Mouse (Mus musculus): Measurements from ENCODE around the gene Ghr. TPM values are rescaled to one million over a fixed set of nuclear protein-coding genes. Genes with fewer than 3 reads are reported as not detected.

Gene Ghr
- polyA plus RNA-seq, 2 experiments, result 49.7 to 92.9 TPM

DNA sequence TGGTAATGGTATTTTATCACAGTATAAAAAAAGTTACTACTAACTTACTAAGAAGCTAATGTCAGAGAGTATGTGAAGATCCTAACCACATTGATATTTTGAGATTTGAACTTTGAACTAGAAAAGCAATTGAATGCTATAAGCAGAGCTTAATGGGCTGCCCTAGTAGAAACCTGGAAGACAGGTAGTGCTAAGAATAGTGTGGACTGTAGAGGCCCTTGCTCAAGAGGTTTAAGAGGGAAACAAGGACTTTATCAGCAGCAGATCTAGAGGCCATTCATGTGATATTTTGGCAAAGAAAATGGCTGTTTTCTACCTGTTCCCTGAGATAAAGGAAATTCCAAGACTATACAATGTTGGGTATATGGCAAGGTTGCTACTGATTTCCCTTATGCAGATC lies 297.3 kb downstream of the Ghr start:
- no peak for TF ChIP-seq POLR2A (IDR thresholded peaks at IDR 0.05; ENCODE audit: borderline replicate concordance, extremely low read depth, insufficient read depth, insufficient read length)
- Histone ChIP-seq H3K36me3 (ENCODE audit: control insufficient read depth, insufficient read depth, low read length) (no peaks in the 10 kb centered on the region), H3K9me3 (ENCODE audit: control insufficient read depth, low read length) (no peaks in the 10 kb centered on the region), H3K27ac (replicated peaks; ENCODE audit: low read depth, low read length) (no peak overlapping the region), H3K4me1 (ENCODE audit: control insufficient read depth, insufficient read depth, low read length) (no peaks in the 10 kb centered on the region), H3K9ac (ENCODE audit: low read depth, low read length, severe bottlenecking) (no peak overlapping the region), H3K4me3 (replicated peaks; ENCODE audit: low read length) (no peak overlapping the region), H3K4me2 (replicated peaks; ENCODE audit: low read depth, low read length, severe bottlenecking) (no peak overlapping the region), H3K27me3 (ENCODE audit: control insufficient read depth, insufficient read depth, low read length) (no peaks in the 10 kb centered on the region)
- DNase-seq (ENCODE audit: low spot score), result no peak
- no peak for ATAC-seq (ENCODE audit: low FRiP score, low read depth)

DNA sequence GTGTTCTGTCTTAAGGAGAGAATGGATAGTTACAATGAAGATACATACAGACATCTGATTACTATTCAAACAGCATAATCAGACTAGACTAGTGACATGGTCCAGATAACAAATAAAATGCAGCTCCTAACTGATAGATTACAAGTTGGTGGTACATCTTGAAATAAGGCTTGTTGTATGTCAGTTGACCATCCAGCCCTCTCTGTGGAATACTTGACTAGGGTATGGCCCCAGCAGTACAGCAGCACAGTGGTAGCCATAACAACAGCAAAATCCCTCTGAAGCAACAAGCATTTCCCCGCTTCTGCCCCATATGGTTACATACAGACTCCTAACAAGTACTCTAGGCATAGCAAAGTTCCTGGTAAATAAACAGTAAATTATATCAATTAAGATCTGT lies 301.6 kb downstream of the Ghr start:
- TF ChIP-seq POLR2A (IDR thresholded peaks at IDR 0.05; ENCODE audit: borderline replicate concordance, extremely low read depth, insufficient read depth, insufficient read length), result no peak
- DNase-seq (ENCODE audit: low spot score) (no peak), ATAC-seq (ENCODE audit: low FRiP score, low read depth) (no peak)
- no peak overlapping the region for H3K4me2 ChIP-seq (replicated peaks; ENCODE audit: low read depth, low read length, severe bottlenecking)
- no peaks in the 10 kb centered on the region for H3K9me3 ChIP-seq (ENCODE audit: control insufficient read depth, low read length)
- no peak overlapping the region for H3K4me3 ChIP-seq (replicated peaks; ENCODE audit: low read length)
- 76% methylated on average over 1 of the region's 1 CpGs for WGBS
- no peaks in the 10 kb centered on the region for H3K4me1 ChIP-seq (ENCODE audit: control insufficient read depth, insufficient read depth, low read length)
- no peaks in the 10 kb centered on the region for H3K27me3 ChIP-seq (ENCODE audit: control insufficient read depth, insufficient read depth, low read length)
- H3K9ac ChIP-seq (ENCODE audit: low read depth, low read length, severe bottlenecking), result no peak overlapping the region
- H3K36me3 ChIP-seq (ENCODE audit: control insufficient read depth, insufficient read depth, low read length), result peaks cover 3% of the 10 kb centered on the region; the same call in 1 of the 2 replicates
- H3K27ac ChIP-seq (replicated peaks; ENCODE audit: low read depth, low read length), result no peak overlapping the region

DNA sequence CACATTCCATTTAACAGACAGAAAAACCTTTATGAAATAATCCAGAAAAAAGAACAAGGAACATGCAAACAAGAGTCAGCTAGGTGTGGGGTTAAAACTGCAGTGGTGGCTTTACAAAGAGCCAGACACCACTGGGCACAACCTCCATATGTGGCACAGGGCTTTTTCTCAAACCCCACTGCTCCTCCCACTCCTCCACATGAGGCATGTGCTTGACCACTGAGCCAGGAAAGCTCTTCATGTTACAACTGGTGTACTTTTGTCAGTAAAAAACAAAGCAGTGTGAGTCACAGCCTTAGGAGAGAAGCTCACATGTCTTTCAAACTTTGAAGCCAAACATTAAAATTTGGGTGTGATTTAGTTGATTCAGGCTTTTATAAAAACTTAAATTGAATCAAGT lies 302.1 kb downstream of the Ghr start:
- Histone ChIP-seq H3K9ac (ENCODE audit: low read depth, low read length, severe bottlenecking) (no peak overlapping the region), H3K36me3 (ENCODE audit: control insufficient read depth, insufficient read depth, low read length) (peaks cover 7% of the 10 kb centered on the region; the same call in 1 of the 2 replicates), H3K4me2 (replicated peaks; ENCODE audit: low read depth, low read length, severe bottlenecking) (no peak overlapping the region), H3K9me3 (ENCODE audit: control insufficient read depth, low read length) (no peaks in the 10 kb centered on the region), H3K27me3 (ENCODE audit: control insufficient read depth, insufficient read depth, low read length) (no peaks in the 10 kb centered on the region), H3K4me3 (replicated peaks; ENCODE audit: low read length) (no peak overlapping the region), H3K4me1 (ENCODE audit: control insufficient read depth, insufficient read depth, low read length) (no peaks in the 10 kb centered on the region), H3K27ac (replicated peaks; ENCODE audit: low read depth, low read length) (no peak overlapping the region)
- TF ChIP-seq POLR2A (IDR thresholded peaks at IDR 0.05; ENCODE audit: borderline replicate concordance, extremely low read depth, insufficient read depth, insufficient read length), result no peak
- DNase-seq (ENCODE audit: low spot score) (no peak), ATAC-seq (ENCODE audit: low FRiP score, low read depth) (no peak)

DNA sequence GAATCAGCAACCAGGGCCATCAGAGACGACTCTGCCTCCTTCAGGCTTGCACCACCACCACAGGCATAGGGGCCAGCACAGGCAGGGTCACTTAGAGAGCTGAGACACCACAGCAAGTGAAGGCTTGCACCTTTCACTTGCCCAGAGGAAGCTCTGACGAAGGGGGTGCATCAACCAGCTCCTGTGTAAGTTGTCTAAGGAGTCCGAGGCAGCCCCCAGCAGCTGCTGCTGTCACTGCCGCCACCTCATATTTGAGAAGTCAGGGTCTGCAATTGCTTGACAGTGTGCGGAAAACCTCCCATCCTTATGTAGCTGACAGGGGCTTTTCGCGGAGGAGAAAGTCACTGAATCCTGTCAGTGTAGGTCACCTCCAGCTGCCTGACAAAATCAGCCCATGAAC lies 304.1 kb downstream of the Ghr start:
- H3K4me2 ChIP-seq (replicated peaks; ENCODE audit: low read depth, low read length, severe bottlenecking), result no peak overlapping the region
- 72% methylated on average over 7 of the region's 7 CpGs for WGBS
- no peaks in the 10 kb centered on the region for H3K27me3 ChIP-seq (ENCODE audit: control insufficient read depth, insufficient read depth, low read length)
- ATAC-seq (ENCODE audit: low FRiP score, low read depth), result no peak
- no peak overlapping the region for H3K9ac ChIP-seq (ENCODE audit: low read depth, low read length, severe bottlenecking)
- H3K4me3 ChIP-seq (replicated peaks; ENCODE audit: low read length), result no peak overlapping the region
- H3K4me1 ChIP-seq (ENCODE audit: control insufficient read depth, insufficient read depth, low read length), result no peaks in the 10 kb centered on the region
- no peak for TF ChIP-seq POLR2A (IDR thresholded peaks at IDR 0.05; ENCODE audit: borderline replicate concordance, extremely low read depth, insufficient read depth, insufficient read length)
- H3K9me3 ChIP-seq (ENCODE audit: control insufficient read depth, low read length), result no peaks in the 10 kb centered on the region
- H3K36me3 ChIP-seq (ENCODE audit: control insufficient read depth, insufficient read depth, low read length), result peaks cover 7% of the 10 kb centered on the region; the same call in 1 of the 2 replicates
- DNase-seq (ENCODE audit: low spot score), result no peak
- no peak overlapping the region for H3K27ac ChIP-seq (replicated peaks; ENCODE audit: low read depth, low read length)

DNA sequence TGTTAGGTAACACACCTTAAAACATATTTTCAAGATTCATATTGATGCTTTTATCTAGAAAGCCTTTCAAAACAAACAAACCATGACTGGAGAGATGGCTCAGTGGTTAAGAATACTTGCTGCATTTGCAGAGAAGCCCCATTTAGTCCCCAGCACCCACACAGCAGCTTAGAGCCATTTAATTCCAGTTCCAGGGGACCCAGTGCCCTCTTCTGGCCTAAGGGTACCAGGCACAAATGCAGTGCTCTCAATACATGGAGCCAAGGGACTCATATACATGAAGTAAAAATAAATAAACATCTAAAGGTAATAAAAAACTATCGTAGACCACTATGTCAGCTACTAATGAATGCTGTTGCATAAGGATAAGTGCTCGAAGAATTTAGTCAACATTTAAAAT lies 305.9 kb downstream of the Ghr start:
- H3K4me1 ChIP-seq (ENCODE audit: control insufficient read depth, insufficient read depth, low read length), result no peaks in the 10 kb centered on the region
- H3K9me3 ChIP-seq (ENCODE audit: control insufficient read depth, low read length), result no peaks in the 10 kb centered on the region
- H3K9ac ChIP-seq (ENCODE audit: low read depth, low read length, severe bottlenecking), result no peak overlapping the region
- H3K27me3 ChIP-seq (ENCODE audit: control insufficient read depth, insufficient read depth, low read length), result no peaks in the 10 kb centered on the region
- ATAC-seq (ENCODE audit: low FRiP score, low read depth) (no peak), DNase-seq (ENCODE audit: low spot score) (no peak)
- peaks cover 7% of the 10 kb centered on the region; the same call in 1 of the 2 replicates for H3K36me3 ChIP-seq (ENCODE audit: control insufficient read depth, insufficient read depth, low read length)
- no peak overlapping the region for H3K4me2 ChIP-seq (replicated peaks; ENCODE audit: low read depth, low read length, severe bottlenecking)
- no peak for TF ChIP-seq POLR2A (IDR thresholded peaks at IDR 0.05; ENCODE audit: borderline replicate concordance, extremely low read depth, insufficient read depth, insufficient read length)
- H3K4me3 ChIP-seq (replicated peaks; ENCODE audit: low read length), result no peak overlapping the region
- 93% methylated on average over 2 of the region's 2 CpGs for WGBS
- H3K27ac ChIP-seq (replicated peaks; ENCODE audit: low read depth, low read length), result no peak overlapping the region

DNA sequence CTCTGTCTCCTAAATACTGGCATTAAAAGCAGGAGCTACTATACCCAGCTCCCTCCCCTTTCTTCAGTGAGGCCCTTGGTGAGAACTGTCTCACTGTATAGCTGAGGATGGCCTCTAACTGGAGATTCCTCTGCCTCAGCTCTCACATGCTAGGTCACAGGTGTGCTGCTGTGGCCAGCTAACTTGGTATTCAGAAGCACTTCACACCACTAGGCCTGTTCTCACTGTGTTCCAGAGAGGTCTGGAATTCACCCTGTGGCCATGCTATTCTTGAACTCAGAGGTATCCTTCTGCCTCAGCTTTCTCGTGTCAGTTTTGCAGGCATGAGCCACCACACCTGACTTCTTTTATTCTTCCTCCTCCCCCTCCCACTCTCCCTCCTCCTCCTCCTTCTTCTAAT lies 310.1 kb downstream of the Ghr start:
- DNase-seq (ENCODE audit: low spot score) (no peak), ATAC-seq (ENCODE audit: low FRiP score, low read depth) (no peak)
- no peaks in the 10 kb centered on the region for H3K9me3 ChIP-seq (ENCODE audit: control insufficient read depth, low read length)
- no peaks in the 10 kb centered on the region for H3K27me3 ChIP-seq (ENCODE audit: control insufficient read depth, insufficient read depth, low read length)
- 72% methylated on average over 1 of the region's 1 CpGs for WGBS
- no peak for TF ChIP-seq POLR2A (IDR thresholded peaks at IDR 0.05; ENCODE audit: borderline replicate concordance, extremely low read depth, insufficient read depth, insufficient read length)
- no peak overlapping the region for H3K4me2 ChIP-seq (replicated peaks; ENCODE audit: low read depth, low read length, severe bottlenecking)
- H3K36me3 ChIP-seq (ENCODE audit: control insufficient read depth, insufficient read depth, low read length), result 0 out of 2 replicates have a peak, but pooled peaks cover 7% of the 10 kb centered on the region
- H3K9ac ChIP-seq (ENCODE audit: low read depth, low read length, severe bottlenecking), result no peak overlapping the region
- H3K4me1 ChIP-seq (ENCODE audit: control insufficient read depth, insufficient read depth, low read length), result peaks cover 14% of the 10 kb centered on the region
- no peak overlapping the region for H3K4me3 ChIP-seq (replicated peaks; ENCODE audit: low read length)
- no peak overlapping the region for H3K27ac ChIP-seq (replicated peaks; ENCODE audit: low read depth, low read length)

Data from limb, embryonic 14.5 days (tissue).